Mouse (Mus musculus): ENCODE measurements at regions not wholly inside any gene's neighbourhood (a gene's known extent, or its start where the extent isn't known, plus 50 kb on each side); places are given as distances from the start of the nearest gene placed in this dataset.

DNA sequence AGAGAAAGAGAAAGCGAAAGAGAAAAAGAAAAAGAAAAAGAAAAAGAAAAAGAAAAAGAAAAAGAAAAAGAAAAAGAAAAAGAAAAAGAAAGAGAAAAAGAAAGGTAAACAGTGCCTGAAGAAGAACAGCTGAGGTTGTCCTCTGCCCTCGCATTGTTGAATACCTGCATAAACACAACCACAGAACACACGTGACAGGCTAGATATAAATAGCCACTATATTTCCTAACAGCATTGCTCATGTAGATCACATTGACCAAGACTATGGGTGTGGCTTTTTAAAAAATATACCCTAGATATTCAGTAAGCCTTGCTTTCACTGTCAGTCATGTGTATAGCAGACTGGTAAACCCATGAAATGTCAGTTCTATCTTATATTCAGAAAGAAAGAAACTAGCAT, 211.5 kb downstream of the Basp1 start:
- TF ChIP-seq CTCF (IDR thresholded peaks at IDR 0.05; ENCODE audit: extremely low read depth, insufficient read length, insufficient replicate concordance, low read depth, low read length) (no peak), POLR2A (IDR thresholded peaks at IDR 0.05; ENCODE audit: low read depth, low read length) (no peak)
